Mouse (Mus musculus) midbrain, embryonic 13.5 days (tissue): Measurements from ENCODE around the gene Dclk1. TPM values are rescaled to one million over a fixed set of nuclear protein-coding genes. Genes with fewer than 3 reads are reported as not detected.

Experiments used
- ATAC-seq: fragments of 200-750 bp; cut with Nextera tagmentation; 2 replicates; pipeline ENCODE4 v1.8.0; 2017; ENCODE audit warnings: mild to moderate bottlenecking, moderate TSS enrichment, moderate library complexity
- H3K27ac ChIP-seq: fragments of 300-500 bp; sonication (generic); 2 replicates; pipeline ENCODE4 v1.5.1; 2015; ENCODE audit warnings: inconsistent platforms, mild to moderate bottlenecking, moderate library complexity
- H3K27me3 ChIP-seq: fragments of 300-500 bp; sonication (generic); 2 replicates; pipeline ENCODE4 v1.6.1; 2015; ENCODE audit warnings: mild to moderate bottlenecking, inconsistent platforms
- H3K36me3 ChIP-seq: fragments of 300-500 bp; sonication (generic); 2 replicates; pipeline ENCODE4 v1.6.1; 2015; ENCODE audit warnings: mild to moderate bottlenecking, inconsistent platforms
- H3K4me1 ChIP-seq: fragments of 300-500 bp; sonication (generic); replicated peaks from 2 replicates; pipeline ENCODE4 v1.6.1; 2015; ENCODE audit warnings: inconsistent platforms
- H3K4me2 ChIP-seq: fragments of 300-500 bp; sonication (generic); replicated peaks from 2 replicates; pipeline ENCODE4 v1.6.1; 2015; ENCODE audit warnings: moderate library complexity, mild to moderate bottlenecking, inconsistent platforms
- H3K4me3 ChIP-seq: fragments of 300-500 bp; sonication (generic); replicated peaks from 2 replicates; pipeline ENCODE4 v1.5.1; 2015; ENCODE audit warnings: mild to moderate bottlenecking, inconsistent platforms
- H3K9ac ChIP-seq: fragments of 300-500 bp; sonication (generic); replicated peaks from 2 replicates; pipeline ENCODE4 v1.6.1; 2015; ENCODE audit warnings: mild to moderate bottlenecking, inconsistent platforms
- H3K9me3 ChIP-seq: fragments of 300-500 bp; sonication (generic); 2 replicates; pipeline ENCODE4 v1.6.1; 2016; ENCODE audit warnings: mild to moderate bottlenecking, inconsistent platforms
- WGBS: fragments of 180-500 bp; shearing (Covaris S2); methylation state at CpG from one replicate; pipeline ENCODE4 v1.1.7; 2015; 5-methylcytosine and 5-hydroxymethylcytosine counted together
- polyA plus RNA-seq: library from polyadenylated mRNA; unstranded; fragments of >200 nt; fragmentation: Nextera tagmentation; extraction: Ambion mirVana; gene quantifications from 2 replicates; pipeline ENCODE4 v1.2.1, GENCODE M21; 2015

Dclk1 gene
- polyA plus RNA-seq, 1 experiment from 2014 or later: 242 TPM

DNA sequence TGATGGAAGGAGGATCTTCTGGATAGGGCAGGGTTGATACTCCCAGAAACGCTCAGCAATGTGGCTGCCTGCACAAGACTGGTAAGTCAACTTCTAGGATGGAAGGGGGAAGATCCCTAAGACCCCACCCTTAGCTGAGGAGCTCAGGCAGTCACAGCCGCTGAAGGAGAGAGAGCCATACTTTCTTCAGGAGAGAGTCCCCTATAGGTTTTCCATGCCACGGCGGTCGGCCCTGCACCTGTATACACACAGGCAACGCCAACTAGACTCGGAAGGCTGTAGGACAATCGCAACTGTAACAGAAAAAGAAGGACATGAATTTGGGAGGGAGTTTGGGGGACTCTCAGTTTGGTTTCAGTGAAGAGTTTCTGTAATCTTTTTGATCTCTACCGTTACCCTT lies 310.9 kb downstream of the Dclk1 start:
- Histone ChIP-seq H3K9ac (no peak overlapping the region), H3K9me3 (no peaks in the 10 kb centered on the region), H3K4me1 (no peaks in the 10 kb centered on the region), H3K4me2 (no peak overlapping the region), H3K27me3 (no peaks in the 10 kb centered on the region), H3K27ac (no peak overlapping the region), H3K4me3 (no peak overlapping the region), H3K36me3 (no peaks in the 10 kb centered on the region)
- WGBS: 94% methylated on average over 9 of the region's 9 CpGs
- no peak for ATAC-seq

DNA sequence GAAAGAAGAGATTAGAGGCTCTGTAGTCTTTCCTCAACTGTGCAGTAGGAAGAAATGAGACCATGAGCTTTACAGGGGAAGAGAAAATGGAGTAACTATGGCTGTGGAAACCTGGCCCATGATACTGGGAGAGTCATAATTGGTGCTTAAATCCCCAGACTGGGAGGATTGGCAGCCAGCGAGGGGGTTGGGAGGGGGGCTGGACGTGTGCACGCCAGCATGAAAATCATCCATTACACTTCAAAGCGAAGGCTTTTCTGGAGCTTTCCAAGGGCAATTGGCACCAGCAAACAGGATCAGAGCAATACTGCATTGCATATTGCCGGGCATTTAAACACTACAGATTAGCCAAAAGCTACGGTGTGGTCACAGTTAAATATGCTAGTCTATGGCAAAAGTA lies 313.7 kb downstream of the Dclk1 start:
- WGBS: 66% methylated on average over 6 of the region's 6 CpGs
- Histone ChIP-seq H3K9me3 (no peaks in the 10 kb centered on the region), H3K4me3 (no peak overlapping the region), H3K4me2 (no peak overlapping the region), H3K4me1 (no peaks in the 10 kb centered on the region), H3K27ac (no peak overlapping the region), H3K36me3 (no peaks in the 10 kb centered on the region), H3K27me3 (no peaks in the 10 kb centered on the region), H3K9ac (no peak overlapping the region)
- no peak for ATAC-seq

DNA sequence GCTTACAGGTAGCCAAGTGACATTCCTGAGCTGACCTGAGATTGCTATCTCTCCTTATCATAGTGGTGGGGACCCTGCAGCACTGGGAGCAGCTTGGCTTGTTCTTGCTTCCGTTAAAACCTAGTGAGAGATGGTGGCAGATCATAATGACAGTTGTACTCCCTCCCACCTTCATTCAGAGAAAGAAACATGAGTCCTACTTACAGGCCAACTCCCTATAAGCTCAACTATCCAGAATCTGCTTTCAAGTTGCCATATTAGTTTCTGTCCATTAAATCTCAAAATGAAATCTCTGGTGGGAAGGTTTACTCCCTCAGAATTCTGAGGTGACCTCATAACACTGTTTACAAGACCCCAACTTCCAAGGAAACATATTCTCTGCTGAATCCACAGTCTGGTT lies 316.4 kb downstream of the Dclk1 start:
- Histone ChIP-seq H3K27ac (no peak overlapping the region), H3K27me3 (no peaks in the 10 kb centered on the region), H3K9ac (no peak overlapping the region), H3K4me3 (no peak overlapping the region), H3K9me3 (no peaks in the 10 kb centered on the region), H3K4me1 (no peaks in the 10 kb centered on the region), H3K4me2 (no peak overlapping the region), H3K36me3 (no peaks in the 10 kb centered on the region)
- ATAC-seq: no peak
- WGBS: 86% methylated on average over 1 of the region's 1 CpGs

DNA sequence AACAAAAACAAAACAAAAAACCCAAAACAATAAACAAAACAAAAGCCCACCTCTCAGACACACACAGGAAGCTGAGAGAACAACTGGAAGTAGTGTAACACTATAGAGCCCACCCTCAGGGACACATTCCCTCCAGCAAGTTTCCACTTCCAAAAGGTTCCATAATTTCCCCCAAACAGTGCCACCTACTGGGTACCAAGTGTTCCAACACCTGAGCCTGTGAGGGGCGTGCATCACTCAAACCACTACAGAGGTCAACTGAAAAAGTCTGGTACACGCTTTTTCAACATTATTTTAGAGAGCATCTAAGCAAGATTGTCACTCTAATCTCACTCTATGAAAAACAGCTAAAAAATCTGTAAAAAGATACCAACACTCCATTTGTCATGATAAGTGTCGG lies 325.3 kb downstream of the Dclk1 start:
- ATAC-seq: no peak
- Histone ChIP-seq H3K4me3 (no peak overlapping the region), H3K9me3 (no peaks in the 10 kb centered on the region), H3K4me1 (peaks cover 16% of the 10 kb centered on the region), H3K27ac (no peak overlapping the region), H3K9ac (no peak overlapping the region), H3K27me3 (no peaks in the 10 kb centered on the region), H3K4me2 (no peak overlapping the region), H3K36me3 (no peaks in the 10 kb centered on the region)
- 92% methylated on average over 3 of the region's 3 CpGs for WGBS

DNA sequence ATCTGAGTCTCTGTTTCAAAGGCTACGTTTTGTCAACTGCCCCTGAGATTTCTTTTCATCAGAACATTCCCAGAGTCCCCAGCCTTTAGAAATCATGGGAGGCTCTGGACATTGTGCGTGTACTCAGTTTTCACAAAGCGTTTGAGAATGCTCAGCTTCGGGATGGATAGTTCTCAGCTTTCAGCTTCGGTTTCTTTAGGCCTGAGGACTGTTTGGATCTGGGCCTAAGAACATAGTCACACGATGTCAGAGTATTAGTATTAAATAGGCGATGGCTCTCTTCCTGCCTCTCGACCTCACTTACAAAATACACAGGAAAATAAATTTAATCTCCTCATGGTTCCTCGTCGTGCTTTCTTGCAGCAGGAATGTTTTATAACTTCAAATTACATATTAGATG lies 327.4 kb downstream of the Dclk1 start:
- Histone ChIP-seq H3K9ac (no peak overlapping the region), H3K27ac (no peak overlapping the region), H3K9me3 (no peaks in the 10 kb centered on the region), H3K36me3 (no peaks in the 10 kb centered on the region), H3K4me1 (peaks cover 17% of the 10 kb centered on the region), H3K4me3 (no peak overlapping the region), H3K4me2 (no peak overlapping the region), H3K27me3 (no peaks in the 10 kb centered on the region)
- 68% methylated on average over 10 of the region's 10 CpGs for WGBS
- no peak for ATAC-seq

DNA sequence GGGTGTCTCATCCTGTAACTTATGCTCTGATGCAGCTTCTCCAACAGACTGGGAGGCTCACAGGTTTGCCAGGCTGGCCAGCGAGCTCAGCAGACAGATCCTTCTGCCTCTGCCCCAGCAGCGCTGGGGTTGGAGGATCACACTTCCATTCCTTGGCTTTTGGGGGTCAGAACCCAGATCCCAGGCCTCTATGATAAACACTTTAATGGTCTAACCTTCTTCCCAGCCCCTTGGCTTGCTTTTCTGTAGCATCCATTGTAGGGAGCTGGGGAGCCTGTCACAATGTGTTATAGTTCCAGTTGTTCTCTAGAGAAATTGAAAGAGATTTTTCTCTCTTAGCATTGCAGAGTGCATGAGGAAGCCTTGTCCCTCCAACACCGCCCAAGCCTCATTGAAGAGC lies 328.9 kb downstream of the Dclk1 start:
- Histone ChIP-seq H3K27ac (0 out of 2 replicates have a peak overlapping the region, but pooled peaks have one; percentile 8), H3K9ac (no peak overlapping the region), H3K36me3 (no peaks in the 10 kb centered on the region), H3K4me1 (peaks cover 21% of the 10 kb centered on the region), H3K27me3 (no peaks in the 10 kb centered on the region), H3K9me3 (no peaks in the 10 kb centered on the region), H3K4me2 (no peak overlapping the region), H3K4me3 (no peak overlapping the region)
- no peak for ATAC-seq
- WGBS: 91% methylated on average over 3 of the region's 3 CpGs

DNA sequence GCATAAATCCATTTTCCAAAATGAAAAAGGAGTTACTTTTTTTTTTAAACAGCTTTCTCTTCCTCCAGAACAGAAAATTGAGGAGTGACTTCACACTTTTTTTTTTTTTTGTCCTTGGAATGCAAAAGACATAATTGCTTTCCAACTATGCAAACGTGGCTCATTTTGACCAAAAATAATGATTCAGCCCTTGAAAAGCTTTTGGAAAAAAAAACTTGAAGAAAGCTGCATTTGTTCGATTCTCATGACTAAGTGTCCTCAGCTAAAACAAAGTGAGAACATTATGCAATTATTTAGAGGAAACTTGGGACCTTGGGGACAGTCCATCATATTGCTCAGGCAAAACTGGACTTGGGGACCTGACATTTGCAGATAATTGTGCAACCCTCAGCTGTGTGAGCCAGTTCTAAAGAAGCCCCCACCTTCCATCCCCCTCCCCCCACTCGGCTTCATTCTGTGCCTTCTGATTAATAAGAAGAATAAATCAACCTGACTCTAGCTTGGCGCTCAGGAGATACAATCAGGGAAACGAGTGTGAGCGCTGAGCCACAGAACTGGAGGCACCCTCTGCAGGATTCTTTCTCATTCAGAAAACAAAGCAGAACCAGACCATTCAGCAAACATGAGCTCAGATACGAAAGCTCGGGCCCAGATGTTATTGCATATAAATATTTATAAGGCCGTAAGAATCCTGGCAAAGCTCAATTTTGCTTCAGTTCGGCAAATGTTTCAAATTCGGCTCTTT lies 329.6 kb downstream of the Dclk1 start:
- 0 out of 2 replicates have a peak overlapping the region, but pooled peaks have one; percentile 19 for H3K9ac ChIP-seq
- 30% methylated on average over 11 of the region's 11 CpGs for WGBS
- H3K27me3 ChIP-seq: no peaks in the 10 kb centered on the region
- H3K27ac ChIP-seq: peak overlapping the region; percentile 77
- peak; percentile 75 for ATAC-seq
- H3K4me2 ChIP-seq: peak overlapping the region; percentile 34
- H3K4me1 ChIP-seq: peaks cover 21% of the 10 kb centered on the region
- no peaks in the 10 kb centered on the region for H3K36me3 ChIP-seq
- H3K4me3 ChIP-seq: no peak overlapping the region
- no peaks in the 10 kb centered on the region for H3K9me3 ChIP-seq

DNA sequence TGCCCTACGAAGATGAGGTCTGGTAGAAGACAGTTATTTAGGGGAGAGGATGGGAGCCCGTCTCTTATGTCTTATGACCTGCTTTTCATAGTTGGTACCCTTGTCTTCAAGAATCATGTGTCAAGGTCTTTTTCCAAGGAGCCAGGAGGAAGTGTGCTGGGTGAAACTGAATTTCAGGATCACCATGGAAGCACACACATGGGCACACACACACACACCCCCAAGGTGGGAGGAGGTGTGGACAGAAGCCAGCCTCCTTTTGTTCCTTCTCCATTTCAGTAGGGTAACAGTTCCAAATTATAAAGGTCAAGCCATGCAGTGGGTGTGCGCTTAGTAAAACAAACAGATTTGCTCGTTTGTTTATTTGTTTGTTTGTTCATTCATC lies 330.1 kb downstream of the Dclk1 start:
- Histone ChIP-seq H3K4me3 (no peak overlapping the region), H3K9ac (0 out of 2 replicates have a peak overlapping the region, but pooled peaks have one; percentile 19), H3K9me3 (no peaks in the 10 kb centered on the region), H3K27ac (peak overlapping the region; percentile 77), H3K4me1 (peaks cover 21% of the 10 kb centered on the region), H3K4me2 (peak overlapping the region; percentile 34; the same call in 1 of the 2 replicates), H3K36me3 (no peaks in the 10 kb centered on the region), H3K27me3 (no peaks in the 10 kb centered on the region)
- ATAC-seq: peak; percentile 51; the same call in 1 of the 2 replicates
- 63% methylated on average over 4 of the region's 4 CpGs for WGBS

DNA sequence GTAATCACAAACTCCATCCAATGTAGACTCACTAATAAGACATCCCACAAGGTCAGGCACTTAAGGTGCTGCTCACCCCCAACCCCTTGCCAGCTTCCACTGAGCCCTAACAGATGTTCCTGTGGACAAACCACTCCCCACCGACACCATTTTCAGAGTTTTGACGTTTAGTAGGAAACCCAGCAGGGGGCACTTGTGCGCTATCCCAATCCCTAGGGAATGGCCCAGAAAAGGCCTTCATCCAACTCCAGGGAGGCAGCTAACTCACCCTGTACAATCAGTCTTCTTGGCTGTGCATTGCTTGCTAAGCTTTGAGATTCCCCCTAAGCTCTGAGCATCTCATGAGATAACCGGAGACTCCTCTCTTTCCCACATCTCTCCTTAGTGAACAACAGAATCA lies 331.8 kb downstream of the Dclk1 start:
- ATAC-seq: no peak
- Histone ChIP-seq H3K4me3 (no peak overlapping the region), H3K27ac (no peak overlapping the region), H3K4me1 (peaks cover 21% of the 10 kb centered on the region), H3K4me2 (no peak overlapping the region), H3K9ac (no peak overlapping the region), H3K36me3 (no peaks in the 10 kb centered on the region), H3K9me3 (no peaks in the 10 kb centered on the region), H3K27me3 (no peaks in the 10 kb centered on the region)
- 58% methylated on average over 4 of the region's 4 CpGs for WGBS

DNA sequence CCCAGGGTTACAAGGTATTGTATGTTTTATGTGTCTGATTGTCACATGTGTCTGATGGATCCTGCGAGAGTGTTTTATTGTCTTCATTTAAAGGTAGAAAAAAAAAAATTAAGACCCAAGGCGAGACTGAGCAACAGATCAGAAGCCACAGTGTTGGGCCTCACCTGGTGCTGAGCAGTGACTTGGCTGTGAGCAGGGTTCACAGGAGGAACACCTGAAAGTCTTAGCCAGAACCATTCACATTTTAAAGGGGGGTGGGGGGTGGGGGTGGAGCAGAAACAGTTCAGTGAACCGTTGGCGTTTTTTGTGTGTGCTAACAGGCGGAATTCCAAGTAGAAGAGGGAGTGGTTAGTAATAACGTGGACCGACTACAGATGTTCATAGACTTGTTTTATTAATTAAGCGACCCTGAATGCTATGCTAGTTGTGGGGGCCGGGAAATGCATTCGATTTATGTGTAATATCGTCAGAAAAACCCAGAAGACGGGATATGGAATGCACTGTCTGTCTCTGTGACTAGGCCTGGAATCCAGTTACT lies 345.3 kb downstream of the Dclk1 start:
- 21% methylated on average over 12 of the region's 12 CpGs for WGBS
- no peak overlapping the region for H3K4me2 ChIP-seq
- ATAC-seq: peak; percentile 22; the same call in 1 of the 2 replicates
- H3K27ac ChIP-seq: peak overlapping the region; percentile 87
- no peaks in the 10 kb centered on the region for H3K27me3 ChIP-seq
- H3K4me1 ChIP-seq: peaks cover 40% of the 10 kb centered on the region
- no peaks in the 10 kb centered on the region for H3K9me3 ChIP-seq
- H3K9ac ChIP-seq: no peak overlapping the region
- no peaks in the 10 kb centered on the region for H3K36me3 ChIP-seq
- H3K4me3 ChIP-seq: no peak overlapping the region

DNA sequence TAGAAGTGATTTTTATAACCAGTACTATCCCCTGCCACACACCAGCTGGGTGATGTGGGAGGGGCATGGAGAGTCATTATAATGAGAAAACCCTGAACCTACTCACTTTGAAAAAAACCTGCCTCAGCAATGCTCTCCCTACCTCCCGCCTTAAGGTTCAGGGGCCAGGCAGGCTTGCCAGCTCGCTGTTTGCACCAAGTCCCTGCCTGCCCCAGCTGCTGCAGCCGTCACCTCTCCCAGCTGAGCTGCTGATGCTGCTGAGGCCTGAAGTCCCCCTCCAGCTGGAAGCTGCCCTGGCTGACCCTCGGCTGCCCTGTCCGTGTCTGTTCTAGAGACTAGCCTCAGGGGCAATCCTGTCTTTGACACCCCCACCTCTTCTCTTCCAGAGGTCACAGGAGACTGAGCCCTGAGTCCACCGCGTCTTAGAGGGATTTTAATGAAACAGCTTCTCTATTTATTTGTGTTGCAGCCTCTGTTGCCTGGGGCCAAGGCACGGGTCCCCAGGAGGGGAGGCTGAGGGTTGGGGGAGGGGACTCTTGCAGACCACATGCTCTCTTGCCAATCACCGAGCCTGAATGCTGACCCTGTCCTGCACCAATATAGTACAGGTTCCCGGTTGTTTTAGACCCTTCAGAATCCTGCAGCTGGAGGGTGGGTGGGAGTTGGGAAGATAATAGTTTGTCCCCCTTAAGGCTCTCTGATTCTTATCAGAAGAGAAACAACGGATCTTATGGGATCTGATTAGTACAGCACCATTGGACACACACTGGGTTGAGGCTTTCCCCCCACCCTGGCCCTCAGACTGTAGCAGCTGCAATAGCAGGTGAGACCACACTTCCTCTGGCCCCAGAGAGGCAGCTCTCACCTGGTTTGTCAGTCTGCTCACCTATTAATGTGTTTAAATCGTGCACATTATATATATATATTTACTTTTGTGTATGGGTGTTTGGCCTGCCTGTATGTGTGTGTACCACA lies 346.1 kb downstream of the Dclk1 start:
- Histone ChIP-seq H3K27me3 (no peaks in the 10 kb centered on the region), H3K36me3 (no peaks in the 10 kb centered on the region), H3K4me2 (peak overlapping the region; percentile 27; the same call in 1 of the 2 replicates), H3K9me3 (no peaks in the 10 kb centered on the region), H3K9ac (peak overlapping the region; percentile 7; the same call in 1 of the 2 replicates), H3K4me3 (no peak overlapping the region), H3K4me1 (peaks cover 41% of the 10 kb centered on the region), H3K27ac (peak overlapping the region; percentile 87)
- peak; percentile 86 for ATAC-seq
- 6% methylated on average over 12 of the region's 12 CpGs for WGBS
